Mouse (Mus musculus) lung, adult 2 months (tissue): ENCODE results near the gene Wdr54.

Experiments used
- CTCF ChIP-seq: fragments of 200-500 bp; IDR thresholded peaks from 2 replicates; pipeline ENCODE4 v1.5.1; 2011; ENCODE audit warnings: mild to moderate bottlenecking, low read length, control low read depth; ENCODE audit not compliant: insufficient read depth
- POLR2A ChIP-seq: fragments of 200-500 bp; IDR thresholded peaks from 2 replicates; pipeline ENCODE4 v1.6.1; 2011; ENCODE audit warnings: low read depth, mild to moderate bottlenecking, control low read depth, low read length, borderline replicate concordance; ENCODE audit errors: extremely low read depth

- TF ChIP-seq CTCF (no peak), POLR2A (no peak)
Observed at GRCm38 (mm10) chr6:83136881-83137575, 19.2 kb downstream of the Wdr54 start.
